Mouse (Mus musculus) ES-Bruce4 (cell line): ENCODE data around the gene 1110032F04Rik.

ENCODE experiments used
- EP300 ChIP-seq: IDR thresholded peaks from 2 replicates; pipeline ENCODE4 v1.6.1; 2011; ENCODE audit warnings: low read depth, low read length; ENCODE audit not compliant: insufficient read depth
- POLR2A ChIP-seq: IDR thresholded peaks from one replicate; pipeline ENCODE4 v1.8.1; 2011; ENCODE audit warnings: low read length; ENCODE audit not compliant: insufficient read depth

- TF ChIP-seq POLR2A (no peak), EP300 (no peak)
Measured at GRCm38 (mm10) chr3:68825151-68825550, 44.2 kb upstream of the 1110032F04Rik start.
